Mouse (Mus musculus) hindbrain, embryonic 13.5 days (tissue): ENCODE measurements around the gene Klc2. TPM values are rescaled to one million over a fixed set of nuclear protein-coding genes. Genes with fewer than 3 reads are reported as not detected.

ENCODE experiments used
- ATAC-seq: fragments of 200-750 bp; cut with Nextera tagmentation; 2 replicates; pipeline ENCODE4 v1.8.0; 2017; ENCODE audit warnings: moderate TSS enrichment; ENCODE audit not compliant: low FRiP score
- H3K27ac ChIP-seq: fragments of 300-500 bp; sonication (generic); 2 replicates; pipeline ENCODE4 v1.5.1; 2015; ENCODE audit warnings: inconsistent platforms, mild to moderate bottlenecking, moderate library complexity
- H3K27me3 ChIP-seq: fragments of 300-500 bp; sonication (generic); 2 replicates; pipeline ENCODE4 v1.6.1; 2015; ENCODE audit warnings: mild to moderate bottlenecking, inconsistent platforms
- H3K36me3 ChIP-seq: fragments of 300-500 bp; sonication (generic); 2 replicates; pipeline ENCODE4 v1.6.1; 2015; ENCODE audit warnings: mild to moderate bottlenecking, inconsistent platforms
- H3K4me1 ChIP-seq: fragments of 300-500 bp; sonication (generic); replicated peaks from 2 replicates; pipeline ENCODE4 v1.6.1; 2015; ENCODE audit warnings: inconsistent platforms
- H3K4me2 ChIP-seq: fragments of 300-500 bp; sonication (generic); 2 replicates; pipeline ENCODE4 v1.6.1; 2015; ENCODE audit warnings: inconsistent platforms, mild to moderate bottlenecking, moderate library complexity
- H3K4me3 ChIP-seq: fragments of 300-500 bp; sonication (generic); 2 replicates; pipeline ENCODE4 v1.5.1; 2015; ENCODE audit warnings: mild to moderate bottlenecking, inconsistent platforms
- H3K9ac ChIP-seq: fragments of 300-500 bp; sonication (generic); 2 replicates; pipeline ENCODE4 v1.6.1; 2015; ENCODE audit warnings: mild to moderate bottlenecking, inconsistent platforms
- H3K9me3 ChIP-seq: fragments of 300-500 bp; sonication (generic); 2 replicates; pipeline ENCODE4 v1.6.1; 2016; ENCODE audit warnings: inconsistent platforms
- WGBS: fragments of 180-500 bp; shearing (Covaris S2); methylation state at CpG from one replicate; pipeline ENCODE4 v1.1.7; 2015; 5-methylcytosine and 5-hydroxymethylcytosine counted together
- polyA plus RNA-seq: library from polyadenylated mRNA; unstranded; fragments of >200 nt; fragmentation: Nextera tagmentation; extraction: Ambion mirVana; gene quantifications from 2 replicates; pipeline ENCODE4 v1.2.1, GENCODE M21; 2015

Gene Klc2
- polyA plus RNA-seq, 1 experiment from 2014 or later = 73.4 TPM

- no peak for ATAC-seq
- peaks cover 4% of the 10 kb centered on the region; the same call in 1 of the 2 replicates for H3K36me3 ChIP-seq
- peak overlapping the region; percentile 75 for H3K9ac ChIP-seq
- H3K4me2 ChIP-seq = peak overlapping the region; percentile 79
- H3K9me3 ChIP-seq = no peaks in the 10 kb centered on the region
- H3K27me3 ChIP-seq = peaks cover 67% of the 10 kb centered on the region
- WGBS = 3% methylated on average over 15 of the region's 15 CpGs
- no peak overlapping the region for H3K27ac ChIP-seq
- peak overlapping the region; percentile 55 for H3K4me3 ChIP-seq
- peaks cover 32% of the 10 kb centered on the region for H3K4me1 ChIP-seq
Observed at GRCm38 (mm10) chr19:5084834-5085144, 33.6 kb downstream of the Klc2 start.

- Histone ChIP-seq H3K27me3 (peaks cover 71% of the 10 kb centered on the region), H3K9me3 (no peaks in the 10 kb centered on the region), H3K4me3 (peak overlapping the region; percentile 55), H3K9ac (peak overlapping the region; percentile 75), H3K27ac (no peak overlapping the region), H3K4me1 (peaks cover 26% of the 10 kb centered on the region), H3K36me3 (no peaks in the 10 kb centered on the region; the same call in 1 of the 2 replicates), H3K4me2 (peak overlapping the region; percentile 79)
- ATAC-seq = no peak
- WGBS = 69% methylated on average over 3 of the region's 3 CpGs
Observed at GRCm38 (mm10) chr19:5083961-5084833, 34.2 kb downstream of the Klc2 start.

GRCm38 (mm10) chr19:5082596-5082995, 35.8 kb downstream of the Klc2 start:
- 70% methylated on average over 24 of the region's 24 CpGs for WGBS
- no peaks in the 10 kb centered on the region; the same call in 1 of the 2 replicates for H3K36me3 ChIP-seq
- H3K9ac ChIP-seq = no peak overlapping the region
- H3K4me2 ChIP-seq = no peak overlapping the region
- H3K4me1 ChIP-seq = peaks cover 17% of the 10 kb centered on the region
- H3K4me3 ChIP-seq = no peak overlapping the region
- no peak overlapping the region for H3K27ac ChIP-seq
- no peak for ATAC-seq
- no peaks in the 10 kb centered on the region for H3K9me3 ChIP-seq
- peaks cover 75% of the 10 kb centered on the region for H3K27me3 ChIP-seq

GRCm38 (mm10) chr19:5082005-5082404, 36.4 kb downstream of the Klc2 start:
- Histone ChIP-seq H3K4me2 (no peak overlapping the region), H3K36me3 (no peaks in the 10 kb centered on the region; the same call in 1 of the 2 replicates), H3K27me3 (peaks cover 75% of the 10 kb centered on the region), H3K4me1 (peaks cover 11% of the 10 kb centered on the region), H3K4me3 (no peak overlapping the region), H3K9me3 (no peaks in the 10 kb centered on the region), H3K27ac (no peak overlapping the region), H3K9ac (no peak overlapping the region)
- no peak for ATAC-seq
- 66% methylated on average over 18 of the region's 18 CpGs for WGBS

- 91% methylated on average over 1 of the region's 1 CpGs for WGBS
- no peak for ATAC-seq
- Histone ChIP-seq H3K9ac (no peak overlapping the region), H3K36me3 (no peaks in the 10 kb centered on the region; the same call in 1 of the 2 replicates), H3K9me3 (no peaks in the 10 kb centered on the region), H3K27me3 (peaks cover 71% of the 10 kb centered on the region), H3K4me3 (no peak overlapping the region), H3K4me2 (no peak overlapping the region), H3K4me1 (no peaks in the 10 kb centered on the region), H3K27ac (no peak overlapping the region)
Observed at GRCm38 (mm10) chr19:5079279-5079678, 39.1 kb downstream of the Klc2 start.

GRCm38 (mm10) chr19:5073518-5073917, 44.8 kb downstream of the Klc2 start:
- no peak for ATAC-seq
- 47% methylated on average over 5 of the region's 5 CpGs for WGBS
- Histone ChIP-seq H3K4me1 (peaks cover 35% of the 10 kb centered on the region), H3K27ac (no peak overlapping the region), H3K9me3 (no peaks in the 10 kb centered on the region), H3K36me3 (no peaks in the 10 kb centered on the region), H3K27me3 (peaks cover 55% of the 10 kb centered on the region), H3K9ac (no peak overlapping the region), H3K4me3 (no peak overlapping the region), H3K4me2 (no peak overlapping the region)

- Histone ChIP-seq H3K27me3 (peaks cover 56% of the 10 kb centered on the region), H3K27ac (no peak overlapping the region), H3K4me1 (peaks cover 40% of the 10 kb centered on the region), H3K9ac (no peak overlapping the region), H3K4me2 (peak overlapping the region; percentile 76), H3K36me3 (no peaks in the 10 kb centered on the region), H3K9me3 (no peaks in the 10 kb centered on the region), H3K4me3 (peak overlapping the region; percentile 7; the same call in 1 of the 2 replicates)
- WGBS = 2% methylated on average over 15 of the region's 15 CpGs
- no peak for ATAC-seq
Observed at GRCm38 (mm10) chr19:5073028-5073427, 45.3 kb downstream of the Klc2 start.

GRCm38 (mm10) chr19:5072389-5073019, 45.9 kb downstream of the Klc2 start:
- WGBS = 5% methylated on average over 20 of the region's 20 CpGs
- H3K27me3 ChIP-seq = peaks cover 61% of the 10 kb centered on the region
- H3K36me3 ChIP-seq = no peaks in the 10 kb centered on the region
- no peak for ATAC-seq
- no peaks in the 10 kb centered on the region for H3K9me3 ChIP-seq
- peak overlapping the region; percentile 71; the same call in 1 of the 2 replicates for H3K9ac ChIP-seq
- H3K4me2 ChIP-seq = peak overlapping the region; percentile 76
- peaks cover 45% of the 10 kb centered on the region for H3K4me1 ChIP-seq
- no peak overlapping the region for H3K27ac ChIP-seq
- peak overlapping the region; percentile 45 for H3K4me3 ChIP-seq

- Histone ChIP-seq H3K4me1 (peaks cover 52% of the 10 kb centered on the region), H3K4me3 (peak overlapping the region; percentile 45), H3K27me3 (peaks cover 68% of the 10 kb centered on the region), H3K9me3 (no peaks in the 10 kb centered on the region), H3K4me2 (peak overlapping the region; percentile 76), H3K27ac (peak overlapping the region; percentile 79), H3K36me3 (no peaks in the 10 kb centered on the region), H3K9ac (peak overlapping the region; percentile 71)
- ATAC-seq = peak; percentile 77
- under 1% methylated on average over 39 of the region's 40 CpGs for WGBS
Observed at GRCm38 (mm10) chr19:5071545-5072369, 46.6 kb downstream of the Klc2 start.

GRCm38 (mm10) chr19:5071077-5071476, 47.3 kb downstream of the Klc2 start:
- 6% methylated on average over 11 of the region's 11 CpGs for WGBS
- Histone ChIP-seq H3K27ac (peak overlapping the region; percentile 79), H3K9me3 (no peaks in the 10 kb centered on the region), H3K4me3 (peak overlapping the region; percentile 45), H3K27me3 (peaks cover 70% of the 10 kb centered on the region), H3K4me2 (peak overlapping the region; percentile 76), H3K4me1 (peaks cover 52% of the 10 kb centered on the region), H3K36me3 (no peaks in the 10 kb centered on the region), H3K9ac (peak overlapping the region; percentile 71)
- 0 out of 2 replicates have a peak, but pooled peaks have one; percentile 6 for ATAC-seq

GRCm38 (mm10) chr19:5069978-5070377, 48.4 kb downstream of the Klc2 start:
- no peaks in the 10 kb centered on the region for H3K9me3 ChIP-seq
- H3K36me3 ChIP-seq = no peaks in the 10 kb centered on the region
- peak overlapping the region; percentile 76 for H3K4me2 ChIP-seq
- peaks cover 74% of the 10 kb centered on the region for H3K27me3 ChIP-seq
- H3K4me1 ChIP-seq = peaks cover 52% of the 10 kb centered on the region
- peak overlapping the region; percentile 45 for H3K4me3 ChIP-seq
- H3K27ac ChIP-seq = no peak overlapping the region
- 79% methylated on average over 7 of the region's 7 CpGs for WGBS
- H3K9ac ChIP-seq = 0 out of 2 replicates have a peak overlapping the region, but pooled peaks have one; percentile 29
- no peak for ATAC-seq

GRCm38 (mm10) chr19:5069486-5069885, 48.9 kb downstream of the Klc2 start:
- no peaks in the 10 kb centered on the region for H3K36me3 ChIP-seq
- peaks cover 73% of the 10 kb centered on the region for H3K27me3 ChIP-seq
- WGBS = 91% methylated on average over 5 of the region's 5 CpGs
- no peak for ATAC-seq
- H3K9me3 ChIP-seq = no peaks in the 10 kb centered on the region
- peaks cover 52% of the 10 kb centered on the region for H3K4me1 ChIP-seq
- peak overlapping the region; percentile 76 for H3K4me2 ChIP-seq
- H3K27ac ChIP-seq = no peak overlapping the region
- peak overlapping the region; percentile 45; the same call in 1 of the 2 replicates for H3K4me3 ChIP-seq
- H3K9ac ChIP-seq = 0 out of 2 replicates have a peak overlapping the region, but pooled peaks have one; percentile 29
